Mouse (Mus musculus): ENCODE measurements around the gene Eid1. TPM values are rescaled to one million over a fixed set of nuclear protein-coding genes. Genes with fewer than 3 reads are reported as not detected.

Eid1 gene
- polyA plus RNA-seq, 1 experiment, result 159 TPM

DNA sequence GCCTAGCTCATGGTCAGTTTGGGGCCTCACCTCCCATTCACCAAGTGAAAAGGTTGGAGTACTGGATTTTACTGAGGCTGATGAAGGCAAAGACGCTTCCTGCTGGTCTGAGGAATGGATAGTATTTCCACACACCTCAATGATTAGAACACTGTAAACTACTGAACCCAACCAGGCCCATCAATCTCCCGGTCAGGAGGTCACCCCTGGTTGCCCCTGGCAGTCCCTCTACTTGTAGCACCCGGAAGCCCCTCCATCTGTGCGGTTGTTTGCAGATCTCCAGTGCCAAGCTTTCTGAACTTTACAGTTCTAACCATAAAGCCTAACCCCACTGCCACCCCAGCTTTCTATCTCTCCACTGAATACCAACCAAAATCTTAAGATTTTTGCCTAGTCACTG is 11.7 kb upstream of the Eid1 start:
- TF ChIP-seq CTCF (IDR thresholded peaks at IDR 0.05; ENCODE audit: borderline replicate concordance, insufficient read depth, low read depth, low read length) (no peak), POLR2A (IDR thresholded peaks at IDR 0.05; ENCODE audit: borderline replicate concordance, insufficient read depth, low read length) (no peak)
- H3K4me1 ChIP-seq (ENCODE audit: control insufficient read depth, insufficient read depth, low read length), result no peaks in the 10 kb centered on the region
- H3K27me3 ChIP-seq (ENCODE audit: control insufficient read depth, insufficient read depth, low read length), result no peaks in the 10 kb centered on the region
- no peak overlapping the region for H3K4me3 ChIP-seq (replicated peaks; ENCODE audit: insufficient read depth, low read depth, low read length)
- no peak for DNase-seq
- 75% methylated on average over 4 of the region's 4 CpGs for WGBS
- H3K27ac ChIP-seq (ENCODE audit: insufficient read depth, low read length), result no peak overlapping the region

DNA sequence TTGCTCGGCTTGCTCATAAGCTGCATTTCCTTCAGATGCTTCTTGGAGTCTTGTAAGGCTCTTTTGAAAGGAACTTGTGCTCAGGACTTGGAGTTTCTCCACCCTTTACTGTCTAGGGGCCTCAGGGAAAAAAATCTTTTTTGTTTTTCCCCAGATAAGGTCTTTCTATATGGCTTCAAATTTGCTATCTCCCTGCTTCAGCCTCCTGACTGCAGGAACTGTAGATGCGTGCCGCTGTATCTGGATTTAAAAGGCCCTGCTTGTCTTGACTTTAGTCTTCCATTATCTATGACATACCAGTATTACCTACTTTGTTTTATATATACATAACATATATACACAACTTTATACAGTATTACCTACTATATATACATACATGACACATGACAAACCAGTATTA is 10.4 kb upstream of the Eid1 start:
- no peaks in the 10 kb centered on the region for H3K4me1 ChIP-seq (ENCODE audit: control insufficient read depth, insufficient read depth, low read length)
- H3K4me3 ChIP-seq (replicated peaks; ENCODE audit: insufficient read depth, low read depth, low read length), result no peak overlapping the region
- 91% methylated on average over 3 of the region's 3 CpGs for whole genome bisulfite sequencing
- H3K27ac ChIP-seq (ENCODE audit: insufficient read depth, low read length), result no peak overlapping the region
- H3K27me3 ChIP-seq (ENCODE audit: control insufficient read depth, insufficient read depth, low read length), result no peaks in the 10 kb centered on the region
- no peak for DNase-seq
- TF ChIP-seq POLR2A (IDR thresholded peaks at IDR 0.05; ENCODE audit: borderline replicate concordance, insufficient read depth, low read length), result no peak
- no peak for TF ChIP-seq CTCF (IDR thresholded peaks at IDR 0.05; ENCODE audit: borderline replicate concordance, insufficient read depth, low read depth, low read length)

DNA sequence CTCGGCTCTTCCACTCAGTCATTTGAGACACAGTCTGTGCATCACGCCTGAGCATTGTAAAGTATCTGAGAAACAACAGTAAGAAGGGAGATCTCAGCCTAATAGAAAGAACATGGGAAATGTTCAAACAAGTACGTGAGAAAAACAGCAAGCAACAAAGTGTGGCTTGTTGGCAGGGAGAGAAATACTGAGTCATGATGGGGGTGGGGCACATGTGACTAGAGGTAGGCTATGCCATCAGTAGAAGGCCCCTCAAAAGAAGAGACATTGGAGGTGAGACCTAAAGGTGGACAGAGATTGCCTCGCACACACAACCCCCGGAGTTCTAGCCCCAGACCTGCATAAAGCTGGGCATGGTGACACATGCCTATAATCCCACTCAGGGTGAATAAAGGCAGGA is 7.7 kb upstream of the Eid1 start:
- Histone ChIP-seq H3K27me3 (ENCODE audit: control insufficient read depth, insufficient read depth, low read length) (no peaks in the 10 kb centered on the region), H3K4me3 (replicated peaks; ENCODE audit: insufficient read depth, low read depth, low read length) (no peak overlapping the region), H3K27ac (ENCODE audit: insufficient read depth, low read length) (no peak overlapping the region), H3K4me1 (ENCODE audit: control insufficient read depth, insufficient read depth, low read length) (no peaks in the 10 kb centered on the region)
- 90% methylated on average over 5 of the region's 5 CpGs for WGBS
- no peak for TF ChIP-seq POLR2A (IDR thresholded peaks at IDR 0.05; ENCODE audit: borderline replicate concordance, insufficient read depth, low read length)
- no peak for TF ChIP-seq CTCF (IDR thresholded peaks at IDR 0.05; ENCODE audit: borderline replicate concordance, insufficient read depth, low read depth, low read length)
- no peak for DNase-seq

- no peak for DNase-seq
- H3K4me3 ChIP-seq (replicated peaks; ENCODE audit: insufficient read depth, low read depth, low read length), result no peak overlapping the region
- TF ChIP-seq CTCF (IDR thresholded peaks at IDR 0.05; ENCODE audit: borderline replicate concordance, insufficient read depth, low read depth, low read length) (no peak), POLR2A (IDR thresholded peaks at IDR 0.05; ENCODE audit: borderline replicate concordance, insufficient read depth, low read length) (no peak)
- H3K4me1 ChIP-seq (ENCODE audit: control insufficient read depth, insufficient read depth, low read length), result no peaks in the 10 kb centered on the region
- no peaks in the 10 kb centered on the region for H3K27me3 ChIP-seq (ENCODE audit: control insufficient read depth, insufficient read depth, low read length)
- 89% methylated on average over 4 of the region's 4 CpGs for WGBS
- H3K27ac ChIP-seq (ENCODE audit: insufficient read depth, low read length), result no peak overlapping the region
Measured at GRCm38 (mm10) chr2:125665909-125666308, 7.0 kb upstream of the Eid1 start.

DNA sequence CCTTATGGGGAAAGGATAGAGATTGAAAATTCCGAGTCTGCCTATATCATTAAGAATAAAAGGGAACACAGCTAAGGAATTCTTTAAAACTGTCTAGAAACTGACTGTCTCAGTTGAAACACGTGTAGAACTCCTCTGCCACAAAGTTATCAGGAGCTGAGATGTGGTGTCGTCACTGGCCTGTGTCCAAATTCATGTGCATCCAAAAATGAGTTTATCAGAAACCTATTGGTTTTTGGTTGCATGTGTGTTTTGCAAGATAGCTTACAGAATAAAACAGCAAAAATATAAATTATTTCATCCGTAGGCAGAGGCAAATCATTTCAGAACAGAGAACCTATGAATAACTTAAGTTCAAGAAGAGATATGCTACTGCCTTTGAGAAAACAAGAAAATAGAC is 6.2 kb upstream of the Eid1 start:
- no peak overlapping the region for H3K4me3 ChIP-seq (replicated peaks; ENCODE audit: insufficient read depth, low read depth, low read length)
- DNase-seq, result no peak
- H3K4me1 ChIP-seq (ENCODE audit: control insufficient read depth, insufficient read depth, low read length), result no peaks in the 10 kb centered on the region
- H3K27ac ChIP-seq (ENCODE audit: insufficient read depth, low read length), result no peak overlapping the region
- no peaks in the 10 kb centered on the region for H3K27me3 ChIP-seq (ENCODE audit: control insufficient read depth, insufficient read depth, low read length)
- WGBS, result 69% methylated on average over 4 of the region's 4 CpGs
- TF ChIP-seq CTCF (IDR thresholded peaks at IDR 0.05; ENCODE audit: borderline replicate concordance, insufficient read depth, low read depth, low read length) (no peak), POLR2A (IDR thresholded peaks at IDR 0.05; ENCODE audit: borderline replicate concordance, insufficient read depth, low read length) (no peak)

DNA sequence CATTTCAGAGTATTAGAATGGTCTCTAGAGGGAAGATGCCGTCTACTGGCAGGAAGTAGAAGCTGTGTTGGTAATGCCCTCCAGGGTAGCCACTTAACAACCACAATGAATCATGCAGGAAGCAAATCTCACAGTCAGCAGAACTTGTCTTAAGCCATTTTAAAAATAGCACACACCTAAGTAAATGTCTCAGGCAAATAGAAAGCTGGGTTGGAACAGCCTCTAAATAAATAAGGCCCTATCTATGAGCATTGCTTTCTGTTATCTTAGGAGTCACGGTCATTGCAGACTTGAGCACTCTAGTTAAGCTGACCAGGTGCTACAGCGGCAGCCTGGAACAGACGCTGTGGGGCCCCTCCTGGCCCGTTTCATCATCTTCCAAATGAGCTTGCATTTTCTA is 5.7 kb upstream of the Eid1 start:
- 73% methylated on average over 5 of the region's 5 CpGs for WGBS
- H3K27ac ChIP-seq (ENCODE audit: insufficient read depth, low read length), result no peak overlapping the region
- H3K27me3 ChIP-seq (ENCODE audit: control insufficient read depth, insufficient read depth, low read length), result no peaks in the 10 kb centered on the region
- DNase-seq, result no peak
- H3K4me3 ChIP-seq (replicated peaks; ENCODE audit: insufficient read depth, low read depth, low read length), result no peak overlapping the region
- TF ChIP-seq POLR2A (IDR thresholded peaks at IDR 0.05; ENCODE audit: borderline replicate concordance, insufficient read depth, low read length), result no peak
- H3K4me1 ChIP-seq (ENCODE audit: control insufficient read depth, insufficient read depth, low read length), result no peaks in the 10 kb centered on the region

GRCm38 (mm10) chr2:125667721-125668120 is 5.2 kb upstream of the Eid1 start:
- no peak for DNase-seq
- no peak for TF ChIP-seq CTCF (IDR thresholded peaks at IDR 0.05; ENCODE audit: borderline replicate concordance, insufficient read depth, low read depth, low read length)
- Histone ChIP-seq H3K27ac (ENCODE audit: insufficient read depth, low read length) (no peak overlapping the region), H3K4me3 (replicated peaks; ENCODE audit: insufficient read depth, low read depth, low read length) (no peak overlapping the region), H3K27me3 (ENCODE audit: control insufficient read depth, insufficient read depth, low read length) (no peaks in the 10 kb centered on the region), H3K4me1 (ENCODE audit: control insufficient read depth, insufficient read depth, low read length) (no peaks in the 10 kb centered on the region)
- WGBS, result 87% methylated on average over 7 of the region's 7 CpGs

- WGBS, result 36% methylated on average over 1 of the region's 1 CpGs
- H3K27ac ChIP-seq (ENCODE audit: insufficient read depth, low read length), result no peak overlapping the region
- TF ChIP-seq CTCF (IDR thresholded peaks at IDR 0.05; ENCODE audit: borderline replicate concordance, insufficient read depth, low read depth, low read length) (no peak), POLR2A (IDR thresholded peaks at IDR 0.05; ENCODE audit: borderline replicate concordance, insufficient read depth, low read length) (no peak)
- peaks cover 5% of the 10 kb centered on the region for H3K4me1 ChIP-seq (ENCODE audit: control insufficient read depth, insufficient read depth, low read length)
- no peak overlapping the region for H3K4me3 ChIP-seq (replicated peaks; ENCODE audit: insufficient read depth, low read depth, low read length)
- no peaks in the 10 kb centered on the region for H3K27me3 ChIP-seq (ENCODE audit: control insufficient read depth, insufficient read depth, low read length)
- DNase-seq, result no peak
Measured at GRCm38 (mm10) chr2:125670846-125671245, 2.0 kb upstream of the Eid1 start.

GRCm38 (mm10) chr2:125672568-125672956 is 333 bp upstream of the Eid1 start:
- no peak for DNase-seq
- WGBS, result 6% methylated on average over 16 of the region's 20 CpGs
- peaks cover 5% of the 10 kb centered on the region for H3K4me1 ChIP-seq (ENCODE audit: control insufficient read depth, insufficient read depth, low read length)
- peak overlapping the region; percentile 73 for H3K27ac ChIP-seq (ENCODE audit: insufficient read depth, low read length)
- H3K4me3 ChIP-seq (replicated peaks; ENCODE audit: insufficient read depth, low read depth, low read length), result peak overlapping the region; percentile 87
- no peaks in the 10 kb centered on the region for H3K27me3 ChIP-seq (ENCODE audit: control insufficient read depth, insufficient read depth, low read length)
- no peak for TF ChIP-seq POLR2A (IDR thresholded peaks at IDR 0.05; ENCODE audit: borderline replicate concordance, insufficient read depth, low read length)
- TF ChIP-seq CTCF (IDR thresholded peaks at IDR 0.05; ENCODE audit: borderline replicate concordance, insufficient read depth, low read depth, low read length), result no peak
